Mouse (Mus musculus): ENCODE data around the gene Plce1. TPM values are rescaled to one million over a fixed set of nuclear protein-coding genes. Genes with fewer than 3 reads are reported as not detected.
A peak's percentile ranks its signal among the peaks of the same experiment; 100 is the strongest.
"Not testable (repeated sequence)": the region's sequence is repeated elsewhere in the genome, so short reads cannot be mapped to it uniquely, and the experiment has no call there.

Plce1 gene
- polyA plus RNA-seq, 1 experiment from 2014 or later: 3.4 TPM

- in situ Hi-C loops (cut with MboI; ENCODE audit: low pct_unique_long_range_greater_than_20kb): no loop called here
- ChIA-PET POLR2A (interaction anchor here (1.1 kb wide), 1 partner anchor 35 kb away, joined by 4 read pairs; no protein-coding TSS in a partner anchor), CTCF (interaction anchor here (1.0 to 3.1 kb wide), 5 partner anchors 10 to 61 kb away, joined by 3 to 17 read pairs (median 3); no protein-coding TSS in a partner anchor)
- no peaks in the 10 kb centered on the region for H3K27me3 ChIP-seq
- ATAC-seq: peak; percentile 80
- no peak for TF ChIP-seq CTCF (IDR thresholded peaks at IDR 0.05)
- DNase-seq (ENCODE audit: low read depth, low spot score): no peak
Observed at GRCm38 (mm10) chr19:38627075-38627768, 146.3 kb downstream of the Plce1 start.

GRCm38 (mm10) chr19:38632251-38632650 is 151.3 kb downstream of the Plce1 start:
- in situ Hi-C loops (cut with MboI; ENCODE audit: low pct_unique_long_range_greater_than_20kb): no loop called here
- no peak for DNase-seq (ENCODE audit: low read depth, low spot score)
- TF ChIP-seq CTCF (IDR thresholded peaks at IDR 0.05): no peak
- H3K27me3 ChIP-seq: no peaks in the 10 kb centered on the region
- ATAC-seq: no peak
- POLR2A ChIA-PET: interaction anchor here (0.6 kb wide), 1 partner anchor 31 kb away, joined by 6 read pairs; no protein-coding TSS in a partner anchor
- CTCF ChIA-PET: no interaction called here

GRCm38 (mm10) chr19:38633306-38633705 is 152.4 kb downstream of the Plce1 start:
- in situ Hi-C loops (cut with MboI; ENCODE audit: low pct_unique_long_range_greater_than_20kb): no loop called here
- CTCF ChIA-PET: interaction anchor here (1.1 to 1.4 kb wide), 2 partner anchors 11 to 12 kb away, joined by 3 read pairs; no protein-coding TSS in a partner anchor

GRCm38 (mm10) chr19:38639050-38639449 is 158.1 kb downstream of the Plce1 start:
- ChIA-PET POLR2A (no interaction called here), CTCF (interaction anchor here (4.3 kb wide), 1 partner anchor 11 kb away, joined by 17 read pairs; no protein-coding TSS in a partner anchor)
- DNase-seq (ENCODE audit: low read depth, low spot score) (no peak), ATAC-seq (no peak)
- TF ChIP-seq CTCF (IDR thresholded peaks at IDR 0.05): no peak
- no peaks in the 10 kb centered on the region for H3K27me3 ChIP-seq
- in situ Hi-C loops (cut with MboI; ENCODE audit: low pct_unique_long_range_greater_than_20kb): no loop called here

More at GRCm38 (mm10) chr19:38633306-38633705, 152.4 kb downstream of the Plce1 start:
- H3K27me3 ChIP-seq: no peaks in the 10 kb centered on the region
- TF ChIP-seq CTCF (IDR thresholded peaks at IDR 0.05): no peak
- ATAC-seq (no peak), DNase-seq (ENCODE audit: low read depth, low spot score) (no peak)
- POLR2A ChIA-PET: interaction anchor here (0.5 kb wide), 1 partner anchor 83 kb away, joined by 3 read pairs; no protein-coding TSS in a partner anchor

- CTCF ChIA-PET: interaction anchor here (1.0 to 4.3 kb wide), 3 partner anchors 12 to 71 kb away, joined by 3 to 17 read pairs (median 3); no protein-coding TSS in a partner anchor
- in situ Hi-C loops (cut with MboI; ENCODE audit: low pct_unique_long_range_greater_than_20kb): no loop called here
- POLR2A ChIA-PET: no interaction called here
- TF ChIP-seq CTCF (IDR thresholded peaks at IDR 0.05): no peak
- no peaks in the 10 kb centered on the region for H3K27me3 ChIP-seq
- ATAC-seq (no peak), DNase-seq (ENCODE audit: low read depth, low spot score) (no peak)
Observed at GRCm38 (mm10) chr19:38639805-38640204, 158.9 kb downstream of the Plce1 start.

- H3K27me3 ChIP-seq; POLR2A ChIA-PET; ATAC-seq; DNase-seq (ENCODE audit: low read depth, low spot score); in situ Hi-C loops (cut with MboI; ENCODE audit: low pct_unique_long_range_greater_than_20kb): not testable (repeated sequence)
- TF ChIP-seq CTCF (IDR thresholded peaks at IDR 0.05): peak; percentile 58
- CTCF ChIA-PET: interaction anchor here (1.4 to 1.9 kb wide), 4 partner anchors 10 to 75 kb away, joined by 3 to 4 read pairs (median 4); no protein-coding TSS in a partner anchor
Observed at GRCm38 (mm10) chr19:38642515-38642914, 161.6 kb downstream of the Plce1 start.

GRCm38 (mm10) chr19:38644871-38645595 is 164.1 kb downstream of the Plce1 start:
- peak; percentile 62 for ATAC-seq
- POLR2A ChIA-PET: interaction anchor here (0.6 kb wide), 2 partner anchors 9 to 76 kb away, joined by 3 to 5 read pairs; no protein-coding TSS in a partner anchor
- CTCF ChIA-PET: interaction anchor here (1.3 kb wide), 2 partner anchors 11 to 19 kb away, joined by 3 read pairs; no protein-coding TSS in a partner anchor
- in situ Hi-C loops (cut with MboI; ENCODE audit: low pct_unique_long_range_greater_than_20kb): no loop called here
- no peak for TF ChIP-seq CTCF (IDR thresholded peaks at IDR 0.05)
- no peaks in the 10 kb centered on the region for H3K27me3 ChIP-seq
- DNase-seq (ENCODE audit: low read depth, low spot score): no peak

- in situ Hi-C loops (cut with MboI; ENCODE audit: low pct_unique_long_range_greater_than_20kb): no loop called here
Observed at GRCm38 (mm10) chr19:38657980-38658379, 177.1 kb downstream of the Plce1 start.

GRCm38 (mm10) chr19:38665398-38665797 is 184.5 kb downstream of the Plce1 start:
- no peak for TF ChIP-seq CTCF (IDR thresholded peaks at IDR 0.05)
- ATAC-seq (no peak), DNase-seq (ENCODE audit: low read depth, low spot score) (no peak)
- CTCF ChIA-PET: interaction anchor here (1.1 to 1.8 kb wide), 2 partner anchors 11 kb away, joined by 3 to 5 read pairs; no protein-coding TSS in a partner anchor
- in situ Hi-C loops (cut with MboI; ENCODE audit: low pct_unique_long_range_greater_than_20kb): no loop called here
- POLR2A ChIA-PET: no interaction called here
- no peaks in the 10 kb centered on the region for H3K27me3 ChIP-seq

More at GRCm38 (mm10) chr19:38657980-38658379, 177.1 kb downstream of the Plce1 start:
- ATAC-seq: no peak
- ChIA-PET CTCF (interaction anchor here (1.0 to 2.7 kb wide), 4 partner anchors 15 to 22 kb away, joined by 3 to 11 read pairs (median 4); no protein-coding TSS in a partner anchor), POLR2A (no interaction called here)
- no peak for TF ChIP-seq CTCF (IDR thresholded peaks at IDR 0.05)
- no peak for DNase-seq (ENCODE audit: low read depth, low spot score)
- no peaks in the 10 kb centered on the region for H3K27me3 ChIP-seq

GRCm38 (mm10) chr19:38672015-38672600 is 191.2 kb downstream of the Plce1 start:
- no peaks in the 10 kb centered on the region for H3K27me3 ChIP-seq
- TF ChIP-seq CTCF (IDR thresholded peaks at IDR 0.05): no peak
- ATAC-seq: no peak
- POLR2A ChIA-PET: no interaction called here
- in situ Hi-C loops (cut with MboI; ENCODE audit: low pct_unique_long_range_greater_than_20kb): no loop called here
- CTCF ChIA-PET: interaction anchor here (1.4 kb wide), 1 partner anchor 15 kb away, joined by 5 read pairs; no protein-coding TSS in a partner anchor
- DNase-seq (ENCODE audit: low read depth, low spot score): no peak
